Mouse (Mus musculus) forebrain, embryonic 10.5 days (tissue): ENCODE results near the gene Tmem178b. TPM values are rescaled to one million over a fixed set of nuclear protein-coding genes. Genes with fewer than 3 reads are reported as not detected.

Source experiments
- polyA plus RNA-seq: library from polyadenylated mRNA; unstranded; fragments of >200 nt; fragmentation: Nextera tagmentation; extraction: Ambion mirVana; gene quantifications from 2 replicates; pipeline ENCODE4 v1.2.1, GENCODE M21; 2016

Tmem178b gene
- polyA plus RNA-seq, 1 experiment from 2014 or later, result 1.3 TPM

Other genes with a start within 250 kb of the Tmem178b start
- gene Braf, start 147.8 kb upstream of the Tmem178b start, polyA plus RNA-seq, result 18.6 and 18.8 TPM in 2 replicates
- gene Mrps33, start 62.3 kb upstream of the Tmem178b start, polyA plus RNA-seq, result 186 and 196 TPM in 2 replicates